Mouse (Mus musculus) left cerebral cortex, postnatal 25 days (tissue): Measurements from ENCODE around the gene Rassf5. TPM values are rescaled to one million over a fixed set of nuclear protein-coding genes. Genes with fewer than 3 reads are reported as not detected.

ENCODE experiments used
- DNase-seq, 2 experiments: peaks; one replicate each; pipeline ENCODE4 v3.0.0; 2022; ENCODE audit warnings: low spot score in 2 of 2, mixed read lengths in 1 of 2
- intact Hi-C: fragments of 180-260 bp; cut with DNase I; formaldehyde crosslinking; loops from one replicate; pipeline ENCODE4 v1.15.1; 2025
- total RNA-seq, 2 experiments: library from RNA; stranded (reverse); gene quantifications; 2 replicates each; pipeline ENCODE4 v1.2.3; 2021

Rassf5 gene
- 10 to 100 TPM; 24.0 to 25.3 TPM for total RNA-seq

- peak; percentile 59 to 60 for DNase-seq
- intact Hi-C loops = loop anchor here (5.0 kb wide), 1 partner anchor 183 kb away; no protein-coding TSS in a partner anchor
Measured at GRCm38 (mm10) chr1:131245089-131245856, at the start of gene Rassf5. Gene Rassf5, minus strand, starts transcription at chr1:131245258.

- intact Hi-C loops = loop anchor here (5.0 kb wide), 1 partner anchor 233 kb away; the partner anchor contains the start of genes Fam72a and Srgap2
- DNase-seq = peak in 1 of 2 experiments; percentile 85
Measured at GRCm38 (mm10) chr1:131293922-131294250, 48.8 kb upstream of the Rassf5 start.

GRCm38 (mm10) chr1:131293221-131293921, 48.3 kb upstream of the Rassf5 start:
- intact Hi-C loops = loop anchor here (5.0 kb wide), 1 partner anchor 234 kb away; the partner anchor contains the start of genes Fam72a and Srgap2
- DNase-seq = no peak

GRCm38 (mm10) chr1:131290648-131291047, 45.6 kb upstream of the Rassf5 start:
- intact Hi-C loops = loop anchor here (2.0 to 5.0 kb wide), 2 partner anchors 237 to 264 kb away; partner anchors contain the start of genes Fam72a and Srgap2
- DNase-seq = peak; percentile 66 to 77

- no peak for DNase-seq
- intact Hi-C loops = no loop called here
Measured at GRCm38 (mm10) chr1:131288938-131289337, 43.9 kb upstream of the Rassf5 start.

GRCm38 (mm10) chr1:131287267-131287666, 42.2 kb upstream of the Rassf5 start:
- DNase-seq = no peak
- intact Hi-C loops = no loop called here

- intact Hi-C loops = no loop called here
- DNase-seq = no peak
Measured at GRCm38 (mm10) chr1:131286803-131287202, 41.7 kb upstream of the Rassf5 start.

GRCm38 (mm10) chr1:131284616-131285015, 39.6 kb upstream of the Rassf5 start:
- intact Hi-C loops = no loop called here
- DNase-seq = no peak

- DNase-seq = no peak
- intact Hi-C loops = no loop called here
Measured at GRCm38 (mm10) chr1:131284167-131284566, 39.1 kb upstream of the Rassf5 start.

- intact Hi-C loops = no loop called here
- no peak for DNase-seq
Measured at GRCm38 (mm10) chr1:131281731-131282130, 36.7 kb upstream of the Rassf5 start.

- intact Hi-C loops = no loop called here
- DNase-seq = no peak
Measured at GRCm38 (mm10) chr1:131280280-131280679, 35.2 kb upstream of the Rassf5 start.

GRCm38 (mm10) chr1:131279456-131279776, 34.4 kb upstream of the Rassf5 start, which contains the start of gene Ikbke:
Gene Ikbke, minus strand, starts transcription at chr1:131279606.
- intact Hi-C loops = no loop called here
- DNase-seq = no peak

GRCm38 (mm10) chr1:131278606-131279455, 33.8 kb upstream of the Rassf5 start:
- DNase-seq = no peak
- intact Hi-C loops = no loop called here

- no peak for DNase-seq
- intact Hi-C loops = no loop called here
Measured at GRCm38 (mm10) chr1:131276831-131277230, 31.8 kb upstream of the Rassf5 start.

GRCm38 (mm10) chr1:131275577-131275976, 30.5 kb upstream of the Rassf5 start:
- intact Hi-C loops = no loop called here
- DNase-seq = no peak

GRCm38 (mm10) chr1:131274725-131275539, 29.9 kb upstream of the Rassf5 start:
- DNase-seq = no peak
- intact Hi-C loops = no loop called here

GRCm38 (mm10) chr1:131269797-131270578, 24.9 kb upstream of the Rassf5 start:
- DNase-seq = peak; percentile 77 to 81
- intact Hi-C loops = loop anchor here (2.0 to 5.0 kb wide), 2 partner anchors 393 to 473 kb away; no protein-coding TSS in a partner anchor

- DNase-seq = no peak
- intact Hi-C loops = loop anchor here (5.0 kb wide), 1 partner anchor 391 kb away; no protein-coding TSS in a partner anchor
Measured at GRCm38 (mm10) chr1:131268776-131269175, 23.7 kb upstream of the Rassf5 start.
